Mouse (Mus musculus): ENCODE data around the gene Aldh8a1. TPM values are rescaled to one million over a fixed set of nuclear protein-coding genes. Genes with fewer than 3 reads are reported as not detected.
"Not testable (repeated sequence)": the region's sequence is repeated elsewhere in the genome, so short reads cannot be mapped to it uniquely, and the experiment has no call there.

The Aldh8a1 gene
- polyA plus RNA-seq, 1 experiment: 0.06 TPM

DNA sequence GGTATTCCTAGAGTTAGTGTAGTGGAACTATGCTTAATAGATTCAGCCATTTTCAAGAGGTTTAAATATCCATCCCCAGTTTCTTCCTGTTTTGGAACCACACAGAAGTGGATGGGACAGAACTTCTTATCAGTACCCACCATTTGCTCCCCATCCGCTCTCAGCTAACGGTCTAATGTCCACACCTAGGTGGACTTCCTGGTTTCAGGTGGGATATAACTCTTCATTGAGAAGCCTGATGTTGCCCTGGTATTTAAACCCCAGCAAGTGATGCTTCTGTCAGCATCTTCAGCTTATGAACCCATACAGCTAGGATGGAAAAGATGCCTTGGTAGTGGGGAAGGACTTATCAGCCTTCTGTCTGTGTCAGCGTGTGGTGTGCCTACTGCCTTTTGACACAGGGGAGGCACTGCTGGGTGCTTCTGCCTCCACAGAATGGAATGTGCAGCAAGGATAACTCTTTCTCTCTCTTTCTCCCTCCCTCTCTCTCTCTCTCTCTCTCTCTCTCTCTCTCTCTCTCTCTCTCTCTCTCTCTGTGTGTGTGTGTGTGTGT is 8.1 kb downstream of the Aldh8a1 start:
- 62% methylated on average over 3 of the region's 3 CpGs for WGBS
- no peak overlapping the region for H3K27ac ChIP-seq (ENCODE audit: insufficient read depth, low read length)
- no peak for TF ChIP-seq POLR2A (IDR thresholded peaks at IDR 0.05; ENCODE audit: low read depth, low read length)
- no peak for TF ChIP-seq CTCF (IDR thresholded peaks at IDR 0.05; ENCODE audit: extremely low read depth, insufficient read depth, insufficient read length, insufficient replicate concordance)

GRCm38 (mm10) chr10:21389075-21389474 is 12.0 kb downstream of the Aldh8a1 start:
- no peak for DNase-seq (ENCODE audit: low read depth in 1 of 2, low spot score in 2 of 2)
- no peak overlapping the region for H3K27ac ChIP-seq (ENCODE audit: insufficient read depth, low read length)
- H3K27me3 ChIP-seq (ENCODE audit: control insufficient read depth, insufficient read depth, low read length): no peaks in the 10 kb centered on the region
- TF ChIP-seq POLR2A (IDR thresholded peaks at IDR 0.05; ENCODE audit: low read depth, low read length) (no peak), CTCF (IDR thresholded peaks at IDR 0.05; ENCODE audit: extremely low read depth, insufficient read depth, insufficient read length, insufficient replicate concordance) (no peak)
- no peak overlapping the region for H3K4me3 ChIP-seq (ENCODE audit: extremely low read depth, insufficient read depth, insufficient read length)
- no peaks in the 10 kb centered on the region for H3K36me3 ChIP-seq (ENCODE audit: control insufficient read depth, insufficient read depth, low read length)
- WGBS: 91% methylated on average over 11 of the region's 11 CpGs
- H3K4me1 ChIP-seq (ENCODE audit: control insufficient read depth, insufficient read depth, insufficient read length): no peaks in the 10 kb centered on the region

More for the DNA sequence above, 8.1 kb downstream of the Aldh8a1 start:
- Histone ChIP-seq H3K27me3 (ENCODE audit: control insufficient read depth, insufficient read depth, low read length) (no peaks in the 10 kb centered on the region), H3K36me3 (ENCODE audit: control insufficient read depth, insufficient read depth, low read length) (no peaks in the 10 kb centered on the region), H3K4me3 (ENCODE audit: extremely low read depth, insufficient read depth, insufficient read length) (no peak overlapping the region), H3K4me1 (ENCODE audit: control insufficient read depth, insufficient read depth, insufficient read length) (no peaks in the 10 kb centered on the region)
- no peak for DNase-seq (ENCODE audit: low read depth in 1 of 2, low spot score in 2 of 2)

GRCm38 (mm10) chr10:21390440-21390839 is 13.3 kb downstream of the Aldh8a1 start:
- Histone ChIP-seq H3K36me3 (ENCODE audit: control insufficient read depth, insufficient read depth, low read length) (no peaks in the 10 kb centered on the region), H3K27me3 (ENCODE audit: control insufficient read depth, insufficient read depth, low read length) (no peaks in the 10 kb centered on the region), H3K27ac (ENCODE audit: insufficient read depth, low read length) (no peak overlapping the region), H3K4me3 (ENCODE audit: extremely low read depth, insufficient read depth, insufficient read length) (no peak overlapping the region), H3K4me1 (ENCODE audit: control insufficient read depth, insufficient read depth, insufficient read length) (no peaks in the 10 kb centered on the region)
- 82% methylated on average over 4 of the region's 4 CpGs for WGBS
- DNase-seq (ENCODE audit: low read depth in 1 of 2, low spot score in 2 of 2): no peak
- no peak for TF ChIP-seq CTCF (IDR thresholded peaks at IDR 0.05; ENCODE audit: extremely low read depth, insufficient read depth, insufficient read length, insufficient replicate concordance)
- TF ChIP-seq POLR2A (IDR thresholded peaks at IDR 0.05; ENCODE audit: low read depth, low read length): no peak

DNA sequence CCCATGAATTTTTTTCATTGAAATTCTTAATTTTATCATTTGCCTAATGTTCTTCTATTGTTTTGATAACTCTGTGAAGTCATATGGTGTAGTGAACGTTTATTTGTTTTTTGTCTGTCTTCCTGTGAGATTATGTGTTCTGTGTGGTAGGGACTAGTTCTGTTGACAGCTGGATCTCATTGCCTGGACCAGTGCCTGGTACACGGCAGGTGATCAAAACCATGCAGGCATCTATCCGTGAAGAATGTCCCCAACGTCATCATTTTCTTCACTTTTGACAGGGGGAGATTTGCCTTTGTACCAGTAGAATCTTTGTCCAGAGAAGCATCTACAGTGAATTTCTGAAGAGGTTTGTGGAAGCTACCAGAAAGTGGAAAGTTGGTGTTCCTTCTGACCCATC is 14.2 kb downstream of the Aldh8a1 start:
- no peaks in the 10 kb centered on the region for H3K4me1 ChIP-seq (ENCODE audit: control insufficient read depth, insufficient read depth, insufficient read length)
- no peak for DNase-seq (ENCODE audit: low read depth in 1 of 2, low spot score in 2 of 2)
- no peaks in the 10 kb centered on the region for H3K27me3 ChIP-seq (ENCODE audit: control insufficient read depth, insufficient read depth, low read length)
- H3K36me3 ChIP-seq (ENCODE audit: control insufficient read depth, insufficient read depth, low read length): no peaks in the 10 kb centered on the region
- no peak overlapping the region for H3K27ac ChIP-seq (ENCODE audit: insufficient read depth, low read length)
- 77% methylated on average over 4 of the region's 4 CpGs for WGBS
- H3K4me3 ChIP-seq (ENCODE audit: extremely low read depth, insufficient read depth, insufficient read length): no peak overlapping the region
- no peak for TF ChIP-seq CTCF (IDR thresholded peaks at IDR 0.05; ENCODE audit: extremely low read depth, insufficient read depth, insufficient read length, insufficient replicate concordance)
- no peak for TF ChIP-seq POLR2A (IDR thresholded peaks at IDR 0.05; ENCODE audit: low read depth, low read length)

DNA sequence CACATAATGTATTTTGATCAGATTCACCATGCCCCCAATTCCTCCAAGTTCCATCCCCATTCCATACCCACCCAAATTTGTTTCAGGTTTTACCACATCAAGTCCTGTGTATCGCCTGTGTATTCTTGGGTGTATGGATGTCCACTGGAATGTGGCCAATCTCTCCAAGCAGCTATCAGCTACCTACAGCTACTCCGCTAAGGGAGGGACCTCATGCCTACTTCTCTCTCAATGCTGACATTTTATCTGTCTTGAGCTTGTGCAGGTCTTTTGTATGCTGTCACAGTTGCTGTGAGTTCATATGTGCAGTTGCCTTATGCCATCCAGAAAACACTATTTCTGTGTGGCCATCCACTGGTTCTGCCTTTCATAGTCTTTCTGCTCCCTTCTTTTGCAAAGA is 16.3 kb downstream of the Aldh8a1 start:
- TF ChIP-seq CTCF (IDR thresholded peaks at IDR 0.05; ENCODE audit: extremely low read depth, insufficient read depth, insufficient read length, insufficient replicate concordance): no peak
- no peak for TF ChIP-seq POLR2A (IDR thresholded peaks at IDR 0.05; ENCODE audit: low read depth, low read length)
- 84% methylated on average over 2 of the region's 2 CpGs for WGBS
- Histone ChIP-seq H3K27me3 (ENCODE audit: control insufficient read depth, insufficient read depth, low read length) (no peaks in the 10 kb centered on the region), H3K4me1 (ENCODE audit: control insufficient read depth, insufficient read depth, insufficient read length) (no peaks in the 10 kb centered on the region), H3K36me3 (ENCODE audit: control insufficient read depth, insufficient read depth, low read length) (no peaks in the 10 kb centered on the region), H3K4me3 (ENCODE audit: extremely low read depth, insufficient read depth, insufficient read length) (no peak overlapping the region), H3K27ac (ENCODE audit: insufficient read depth, low read length) (no peak overlapping the region)
- no peak for DNase-seq (ENCODE audit: low read depth in 1 of 2, low spot score in 2 of 2)

- no peak overlapping the region for H3K4me3 ChIP-seq (ENCODE audit: extremely low read depth, insufficient read depth, insufficient read length)
- no peaks in the 10 kb centered on the region for H3K27me3 ChIP-seq (ENCODE audit: control insufficient read depth, insufficient read depth, low read length)
- H3K4me1 ChIP-seq (ENCODE audit: control insufficient read depth, insufficient read depth, insufficient read length): no peaks in the 10 kb centered on the region
- no peaks in the 10 kb centered on the region for H3K36me3 ChIP-seq (ENCODE audit: control insufficient read depth, insufficient read depth, low read length)
- WGBS: 70% methylated on average over 14 of the region's 14 CpGs
- DNase-seq (ENCODE audit: low read depth in 1 of 2, low spot score in 2 of 2): no peak
- TF ChIP-seq CTCF (IDR thresholded peaks at IDR 0.05; ENCODE audit: extremely low read depth, insufficient read depth, insufficient read length, insufficient replicate concordance): no peak
- no peak for TF ChIP-seq POLR2A (IDR thresholded peaks at IDR 0.05; ENCODE audit: low read depth, low read length)
- no peak overlapping the region for H3K27ac ChIP-seq (ENCODE audit: insufficient read depth, low read length)
Measured at GRCm38 (mm10) chr10:21395426-21396139, 18.5 kb downstream of the Aldh8a1 start.

GRCm38 (mm10) chr10:21398873-21399425 is 21.9 kb downstream of the Aldh8a1 start:
- DNase-seq (ENCODE audit: low read depth in 1 of 2, low spot score in 2 of 2); H3K27ac ChIP-seq (ENCODE audit: insufficient read depth, low read length); H3K4me1 ChIP-seq (ENCODE audit: control insufficient read depth, insufficient read depth, insufficient read length); H3K27me3 ChIP-seq (ENCODE audit: control insufficient read depth, insufficient read depth, low read length); H3K36me3 ChIP-seq (ENCODE audit: control insufficient read depth, insufficient read depth, low read length); H3K4me3 ChIP-seq (ENCODE audit: extremely low read depth, insufficient read depth, insufficient read length): not testable (repeated sequence)
- WGBS: 88% methylated on average over 6 of the region's 6 CpGs
